Mouse (Mus musculus) embryonic facial prominence, embryonic 11.5 days (tissue): ENCODE results near the gene Agap1. TPM values are rescaled to one million over a fixed set of nuclear protein-coding genes. Genes with fewer than 3 reads are reported as not detected.

Source experiments
- ATAC-seq: fragments of 200-750 bp; cut with Nextera tagmentation; replicated peaks from 2 replicates; pipeline ENCODE4 v1.8.0; 2017; ENCODE audit warnings: low read depth; ENCODE audit not compliant: insufficient number of reproducible peaks, low FRiP score, low TSS enrichment
- DNase-seq: peaks from one replicate; pipeline ENCODE4 v3.0.0-alpha.2; 2015; ENCODE audit warnings: low spot score
- H3K27ac ChIP-seq: fragments of 300-500 bp; sonication (generic); replicated peaks from 2 replicates; pipeline ENCODE4 v1.5.1; 2014; ENCODE audit warnings: mild to moderate bottlenecking, low read depth, low read length, control low read depth
- H3K27me3 ChIP-seq: fragments of 300-500 bp; sonication (generic); 2 replicates; pipeline ENCODE4 v1.6.1; 2014; ENCODE audit warnings: mild to moderate bottlenecking, low read length, moderate library complexity, mixed read lengths; ENCODE audit not compliant: control insufficient read depth, insufficient read depth
- H3K36me3 ChIP-seq: fragments of 300-500 bp; sonication (generic); replicated peaks from 2 replicates; pipeline ENCODE4 v1.6.1; 2014; ENCODE audit warnings: low read depth, mild to moderate bottlenecking, low read length, moderate library complexity, mixed read lengths; ENCODE audit not compliant: control insufficient read depth, insufficient read depth
- H3K4me1 ChIP-seq: fragments of 300-500 bp; sonication (generic); 2 replicates; pipeline ENCODE4 v1.6.1; 2014; ENCODE audit warnings: low read length, mixed read lengths; ENCODE audit not compliant: control insufficient read depth, insufficient read depth
- H3K4me2 ChIP-seq: fragments of 300-500 bp; sonication (generic); 2 replicates; pipeline ENCODE4 v1.6.1; 2014; ENCODE audit warnings: low read depth, mild to moderate bottlenecking, control low read depth, low read length, moderate library complexity
- H3K4me3 ChIP-seq: fragments of 300-500 bp; sonication (generic); 2 replicates; pipeline ENCODE4 v1.5.1; 2014; ENCODE audit warnings: low read depth, low read length, control low read depth
- H3K9ac ChIP-seq: fragments of 300-500 bp; sonication (generic); replicated peaks from 2 replicates; pipeline ENCODE4 v1.6.1; 2014; ENCODE audit warnings: mild to moderate bottlenecking, control low read depth, low read length
- H3K9me3 ChIP-seq: fragments of 300-500 bp; sonication (generic); replicated peaks from 2 replicates; pipeline ENCODE4 v1.6.1; 2016; ENCODE audit warnings: mild to moderate bottlenecking, low read length, inconsistent platforms, mixed read lengths; ENCODE audit not compliant: control insufficient read depth
- WGBS: fragments of 180-500 bp; shearing (Covaris S2); extraction: QIAGEN DNeasy Blood & Tissue Kit; methylation state at CpG from one replicate; pipeline ENCODE4 v1.1.7; 2014; 5-methylcytosine and 5-hydroxymethylcytosine counted together
- polyA plus RNA-seq: library from polyadenylated mRNA; unstranded; fragments of >200 nt; fragmentation: Nextera tagmentation; extraction: Ambion mirVana; gene quantifications from 2 replicates; pipeline ENCODE4 v1.2.1, GENCODE M21; 2014

The Agap1 gene
- polyA plus RNA-seq, 1 experiment from 2014 or later = 15.4 TPM

- Histone ChIP-seq H3K9me3 (no peaks in the 10 kb centered on the region), H3K4me1 (peaks cover 4% of the 10 kb centered on the region; the same call in 1 of the 2 replicates), H3K4me3 (no peak overlapping the region), H3K4me2 (no peak overlapping the region), H3K36me3 (no peaks in the 10 kb centered on the region), H3K27me3 (no peaks in the 10 kb centered on the region), H3K9ac (no peak overlapping the region), H3K27ac (no peak overlapping the region)
- DNase-seq (no peak), ATAC-seq (no peak)
- WGBS = 87% methylated on average over 4 of the region's 4 CpGs
Measured at GRCm38 (mm10) chr1:89478571-89479460, 24.2 kb downstream of the Agap1 start.

- H3K4me2 ChIP-seq = no peak overlapping the region
- H3K27me3 ChIP-seq = no peaks in the 10 kb centered on the region
- H3K4me1 ChIP-seq = peaks cover 4% of the 10 kb centered on the region; the same call in 1 of the 2 replicates
- H3K4me3 ChIP-seq = no peak overlapping the region
- no peaks in the 10 kb centered on the region for H3K9me3 ChIP-seq
- DNase-seq (no peak), ATAC-seq (no peak)
- H3K27ac ChIP-seq = no peak overlapping the region
- no peak overlapping the region for H3K9ac ChIP-seq
- no peaks in the 10 kb centered on the region for H3K36me3 ChIP-seq
- 63% methylated on average over 9 of the region's 9 CpGs for WGBS
Measured at GRCm38 (mm10) chr1:89481154-89481553, 26.5 kb downstream of the Agap1 start.

GRCm38 (mm10) chr1:89482812-89483211, 28.2 kb downstream of the Agap1 start:
- WGBS = 67% methylated on average over 5 of the region's 5 CpGs
- no peak overlapping the region for H3K27ac ChIP-seq

GRCm38 (mm10) chr1:89486891-89487290, 32.3 kb downstream of the Agap1 start:
- DNase-seq (no peak), ATAC-seq (no peak)
- no peak overlapping the region for H3K27ac ChIP-seq
- no peak overlapping the region for H3K4me2 ChIP-seq
- H3K9ac ChIP-seq = no peak overlapping the region
- no peak overlapping the region for H3K4me3 ChIP-seq
- no peaks in the 10 kb centered on the region for H3K9me3 ChIP-seq
- WGBS = 95% methylated on average over 6 of the region's 6 CpGs
- H3K4me1 ChIP-seq = no peaks in the 10 kb centered on the region
- no peaks in the 10 kb centered on the region for H3K27me3 ChIP-seq
- no peaks in the 10 kb centered on the region for H3K36me3 ChIP-seq

More at GRCm38 (mm10) chr1:89482812-89483211, 28.2 kb downstream of the Agap1 start:
- DNase-seq (no peak), ATAC-seq (no peak)
- Histone ChIP-seq H3K4me2 (no peak overlapping the region), H3K4me3 (no peak overlapping the region), H3K27me3 (no peaks in the 10 kb centered on the region), H3K9me3 (no peaks in the 10 kb centered on the region), H3K9ac (no peak overlapping the region), H3K4me1 (peaks cover 4% of the 10 kb centered on the region; the same call in 1 of the 2 replicates), H3K36me3 (no peaks in the 10 kb centered on the region)

- Histone ChIP-seq H3K36me3 (no peaks in the 10 kb centered on the region), H3K9ac (no peak overlapping the region), H3K4me1 (no peaks in the 10 kb centered on the region), H3K9me3 (no peaks in the 10 kb centered on the region), H3K27ac (no peak overlapping the region), H3K4me3 (no peak overlapping the region), H3K27me3 (no peaks in the 10 kb centered on the region), H3K4me2 (no peak overlapping the region)
- ATAC-seq (no peak; the same call in 1 of the 2 replicates), DNase-seq (no peak)
- WGBS = 80% methylated on average over 17 of the region's 17 CpGs
Measured at GRCm38 (mm10) chr1:89489111-89489971, 34.7 kb downstream of the Agap1 start.

- Histone ChIP-seq H3K9me3 (no peaks in the 10 kb centered on the region), H3K9ac (no peak overlapping the region), H3K4me2 (no peak overlapping the region), H3K27ac (no peak overlapping the region), H3K36me3 (no peaks in the 10 kb centered on the region), H3K4me3 (no peak overlapping the region), H3K4me1 (no peaks in the 10 kb centered on the region), H3K27me3 (no peaks in the 10 kb centered on the region)
- 85% methylated on average over 5 of the region's 5 CpGs for WGBS
- no peak for DNase-seq
- no peak for ATAC-seq
Measured at GRCm38 (mm10) chr1:89493177-89493576, 38.6 kb downstream of the Agap1 start.

- H3K4me2 ChIP-seq = no peak overlapping the region
- no peak for DNase-seq
- no peak overlapping the region for H3K4me3 ChIP-seq
- no peaks in the 10 kb centered on the region for H3K4me1 ChIP-seq
- no peak overlapping the region for H3K9ac ChIP-seq
- no peaks in the 10 kb centered on the region for H3K9me3 ChIP-seq
- no peak for ATAC-seq
- no peaks in the 10 kb centered on the region for H3K36me3 ChIP-seq
- 84% methylated on average over 1 of the region's 1 CpGs for WGBS
- no peak overlapping the region for H3K27ac ChIP-seq
- H3K27me3 ChIP-seq = no peaks in the 10 kb centered on the region
Measured at GRCm38 (mm10) chr1:89494816-89495215, 40.2 kb downstream of the Agap1 start.
